Mouse (Mus musculus): ENCODE data around the gene Ccdc188. TPM values are rescaled to one million over a fixed set of nuclear protein-coding genes. Genes with fewer than 3 reads are reported as not detected.

The Ccdc188 gene
- not detected for polyA plus RNA-seq (2017; shearing (Covaris generic))

DNA sequence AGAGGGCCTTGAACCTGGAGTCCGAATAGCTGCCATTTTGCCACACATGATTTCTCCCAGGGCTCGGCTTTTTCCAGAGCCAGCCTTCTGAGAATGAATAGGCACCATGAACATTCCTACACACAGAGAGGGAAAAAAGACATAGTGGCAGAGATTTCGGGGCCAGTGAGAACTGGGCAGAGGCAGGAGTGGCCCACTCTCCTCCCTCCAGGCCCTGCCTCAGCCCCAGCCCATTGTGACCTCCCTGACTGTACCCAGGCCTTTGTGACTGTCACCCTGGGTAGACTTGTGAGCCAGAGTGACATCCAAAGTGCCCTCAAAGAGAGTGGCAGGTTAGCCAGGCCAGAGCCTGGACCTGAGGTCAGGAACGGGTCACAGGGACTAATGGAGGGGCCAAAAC, at the start of gene Ccdc188:
Gene Ccdc188 (plus strand): TSS at position 301 of the 400 bp plus-strand sequence.

DNA sequence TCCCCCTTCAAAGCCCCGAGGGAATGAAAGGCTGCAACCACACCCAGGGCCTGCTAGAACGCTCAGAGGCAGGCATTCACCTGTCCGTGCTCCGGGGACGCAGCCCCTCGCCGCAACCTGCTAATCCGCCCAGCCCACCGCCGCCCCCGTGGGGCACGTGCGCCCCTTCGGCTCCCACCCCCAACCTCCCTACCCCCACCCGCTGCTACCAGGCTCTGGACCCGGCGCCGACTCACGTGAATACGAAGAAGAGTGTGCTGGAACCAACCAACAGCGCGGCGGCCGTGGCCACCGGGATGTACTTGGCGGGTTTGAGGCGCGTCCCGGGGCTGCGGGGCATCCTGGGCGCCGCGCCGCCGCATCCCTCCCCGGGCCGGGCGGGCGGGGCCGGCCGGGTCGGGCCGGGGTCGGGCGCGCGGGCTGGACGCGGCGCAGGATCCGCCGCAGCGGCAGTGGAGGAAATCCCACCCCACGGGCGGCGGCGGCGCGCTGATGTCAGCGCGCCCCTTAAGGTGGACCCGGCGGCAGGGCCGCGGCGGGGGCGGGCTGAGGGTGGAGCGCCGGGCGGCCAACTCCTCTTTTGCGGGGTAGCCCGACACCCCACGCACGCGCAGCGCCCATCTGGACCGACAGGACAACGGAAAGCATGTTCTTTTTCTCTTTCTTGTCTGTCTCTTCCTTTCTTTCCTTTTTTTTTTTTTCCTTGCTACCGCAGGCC, 17.2 kb downstream of the Ccdc188 start, which contains the start of gene Zdhhc8:
Gene Zdhhc8 (minus strand): TSS at position 466 of the 718 bp plus-strand sequence.

DNA sequence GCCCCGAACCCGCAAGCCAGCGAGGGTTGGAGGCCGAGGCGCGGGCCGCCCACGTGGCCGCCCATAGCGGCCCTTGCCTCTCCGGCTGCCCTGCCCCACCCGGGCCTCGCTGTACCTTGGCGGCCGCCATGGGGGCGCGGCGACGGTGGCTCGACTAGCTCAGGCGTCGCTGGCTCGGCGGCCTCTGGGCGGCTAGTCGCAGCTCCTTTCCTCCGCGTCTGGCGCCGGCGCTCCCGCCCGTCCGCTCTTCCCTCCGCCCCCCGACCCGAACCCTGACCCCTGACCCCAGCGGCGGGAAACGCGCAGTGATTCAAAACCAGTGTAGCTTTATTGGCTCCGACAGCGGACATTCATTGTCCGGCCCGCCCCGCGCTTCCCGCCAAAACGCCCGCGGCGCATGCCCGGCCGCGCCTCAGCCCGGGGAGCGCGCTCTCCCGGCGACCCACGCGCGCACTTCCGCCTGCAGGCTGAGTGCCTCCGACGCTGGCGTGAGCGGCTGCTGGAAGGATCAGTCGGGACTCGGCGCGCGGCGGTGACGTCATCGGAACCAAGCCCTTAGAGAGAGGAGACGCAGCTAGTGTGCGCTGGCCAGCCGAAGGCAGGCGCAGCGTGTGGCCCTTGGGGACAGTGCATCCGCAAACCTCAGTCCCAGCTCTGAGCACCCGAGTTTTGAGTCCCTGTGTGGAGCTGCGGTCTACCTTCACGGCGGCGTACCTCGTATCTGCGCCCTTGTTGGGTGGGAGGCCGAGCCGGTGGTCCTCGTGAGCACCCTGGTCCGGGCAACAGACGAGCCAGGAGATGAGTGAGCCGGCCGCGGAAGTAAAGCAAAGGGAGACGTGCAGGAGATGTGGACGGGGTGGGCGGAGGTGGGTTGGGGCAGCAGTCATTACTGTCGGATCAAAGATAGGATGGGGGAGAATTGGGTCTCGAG, 31.0 kb downstream of the Ccdc188 start, which contains the start of the genes Trmt2a and Ranbp1:
Gene Trmt2a (plus strand): TSS at position 247 of the 931 bp plus-strand sequence.
Gene Ranbp1 (minus strand): TSS at position 300 of the 931 bp plus-strand sequence.

DNA sequence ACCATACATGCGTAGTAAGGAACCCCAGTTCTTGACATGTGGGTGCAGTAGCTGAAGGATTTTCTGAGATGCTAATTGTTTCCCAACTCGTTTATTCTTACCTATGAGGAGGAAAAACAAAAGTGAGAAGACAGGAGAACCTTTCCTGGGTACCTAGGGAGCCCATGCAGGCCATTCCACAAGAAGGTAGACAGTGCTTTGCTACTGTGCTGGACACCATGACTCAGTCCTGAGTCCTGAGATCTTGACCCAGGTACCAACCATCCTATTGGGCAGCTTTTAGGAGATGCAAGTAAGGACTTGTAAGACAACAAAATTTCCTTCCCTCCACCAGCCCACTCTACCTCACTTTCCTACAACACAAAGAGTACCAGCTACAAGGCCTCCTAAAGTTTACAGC, 40.5 kb downstream of the Ccdc188 start, which contains the start of gene Gm49776:
Gene Gm49776 (minus strand): TSS at position 101 of the 400 bp plus-strand sequence.

Other genes starting within 250 kb of the Ccdc188 start
- gene Vpreb2, start 237.5 kb upstream of the Ccdc188 start, polyA plus RNA-seq (2017; shearing (Covaris generic)): not detected
- gene Dgcr6, start 165.0 kb upstream of the Ccdc188 start, polyA plus RNA-seq (2017; shearing (Covaris generic)): 10 to 100 TPM; 36.6 to 37.8 TPM
- gene Prodh, start 127.7 kb upstream of the Ccdc188 start, polyA plus RNA-seq (2017; shearing (Covaris generic)): 1 to 10 TPM; 3.8 to 9.4 TPM
- not detected for gene Rtn4r, start 90.2 kb upstream of the Ccdc188 start, polyA plus RNA-seq (2017; shearing (Covaris generic))
- 10 to 100 TPM in 1 of 2 experiments, 1 to 10 TPM in 1; 8.7 to 10.8 TPM for gene Zdhhc8, start 17.3 kb downstream of the Ccdc188 start, polyA plus RNA-seq (2017; shearing (Covaris generic))
- gene Trmt2a, start 30.8 kb downstream of the Ccdc188 start, polyA plus RNA-seq (2017; shearing (Covaris generic)): 10 to 100 TPM; 72.3 to 76.6 TPM
- gene Ranbp1, start 30.9 kb downstream of the Ccdc188 start, polyA plus RNA-seq (2017; shearing (Covaris generic)): 100 to 1,000 TPM; 245 to 294 TPM
- gene Gm49776, start 40.4 kb downstream of the Ccdc188 start, polyA plus RNA-seq (2017; shearing (Covaris generic)): under 1 TPM in 1 of 2 experiments, not detected in 1; 0.69 TPM
- 10 to 100 TPM; 20.9 to 25.4 TPM for gene Dgcr8, start 71.4 kb downstream of the Ccdc188 start, polyA plus RNA-seq (2017; shearing (Covaris generic))
- 10 to 100 TPM; 51.4 to 58.0 TPM for gene Tango2, start 130.2 kb downstream of the Ccdc188 start, polyA plus RNA-seq (2017; shearing (Covaris generic))
- gene Arvcf, start 130.3 kb downstream of the Ccdc188 start, polyA plus RNA-seq (2017; shearing (Covaris generic)): 1 to 10 TPM in 1 of 2 experiments, under 1 TPM in 1; 0.79 to 1.3 TPM
- gene Txnrd2, start 208.5 kb downstream of the Ccdc188 start, polyA plus RNA-seq (2017; shearing (Covaris generic)): 10 to 100 TPM; 25.5 to 37.5 TPM
- gene Comt, start 209.0 kb downstream of the Ccdc188 start, polyA plus RNA-seq (2017; shearing (Covaris generic)): 10 to 100 TPM; 40.5 to 82.4 TPM